Mouse (Mus musculus) E14TG2a.4 (cell line): ENCODE measurements around the gene Nap1l4.
A peak's percentile ranks its signal among the peaks of the same experiment; 100 is the strongest.

ENCODE experiments used
- H3K27me3 ChIP-seq: 2 replicates; pipeline ENCODE4 v1.6.1; 2014; ENCODE audit warnings: low read length, control low read depth; ENCODE audit not compliant: insufficient read depth
- H3K36me3 ChIP-seq: 2 replicates; pipeline ENCODE4 v1.6.1; 2014; ENCODE audit warnings: low read length, control low read depth; ENCODE audit not compliant: insufficient read depth
- H3K4me1 ChIP-seq: replicated peaks from 2 replicates; pipeline ENCODE4 v1.6.1; 2014; ENCODE audit warnings: low read depth, low read length, control low read depth
- H3K4me3 ChIP-seq: replicated peaks from 2 replicates; pipeline ENCODE4 v1.5.1; 2014; ENCODE audit warnings: mild to moderate bottlenecking, low read length
- H3K9me3 ChIP-seq: 2 replicates; pipeline ENCODE4 v1.6.1; 2014; ENCODE audit warnings: low read length, control low read depth
- CTCF ChIP-seq: conservative IDR thresholded peaks from 2 replicates; pipeline ENCODE4 v1.5.1; 2014; ENCODE audit warnings: low read length
- NANOG ChIP-seq: IDR thresholded peaks from 2 replicates; pipeline ENCODE4 v1.6.1; 2014; ENCODE audit warnings: borderline replicate concordance, low read length, mixed read lengths
- POU5F1 ChIP-seq: IDR thresholded peaks from 2 replicates; pipeline ENCODE4 v1.6.1; 2014; ENCODE audit warnings: low read length, borderline replicate concordance

Nap1l4 gene

DNA sequence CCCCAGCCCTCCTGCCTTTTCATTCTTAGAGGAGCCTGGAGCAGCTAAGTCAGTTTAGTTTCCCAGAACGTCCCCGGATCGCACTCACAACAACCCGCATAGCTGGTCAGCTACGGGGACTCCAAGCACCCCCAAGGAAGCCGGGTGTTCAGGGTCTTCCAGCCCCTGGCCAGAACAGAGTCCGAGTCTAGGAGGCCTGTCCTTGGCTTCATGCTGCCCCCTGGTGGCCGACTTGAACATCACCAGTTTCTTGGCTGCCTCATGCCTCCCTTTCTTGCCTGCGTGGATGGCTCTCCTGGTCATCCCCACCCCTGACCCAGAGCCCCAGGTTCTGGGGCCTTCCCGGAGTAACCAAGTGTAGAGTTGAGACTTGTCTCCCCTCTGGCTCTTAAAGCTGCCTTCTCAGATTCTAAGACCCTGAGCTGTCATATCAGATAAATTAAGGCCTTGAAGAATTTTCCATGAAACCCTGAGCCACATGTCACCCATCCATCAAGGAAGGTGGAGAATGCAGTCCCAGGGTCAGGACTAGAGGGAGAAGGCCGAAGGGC, 85.0 kb downstream of the Nap1l4 start:
- peak; percentile 61 for TF ChIP-seq CTCF
- TF ChIP-seq POU5F1: no peak
- TF ChIP-seq NANOG: no peak
- H3K36me3 ChIP-seq: no peaks in the 10 kb centered on the region
- H3K4me3 ChIP-seq: no peak overlapping the region
- H3K9me3 ChIP-seq: no peaks in the 10 kb centered on the region
- peaks cover 92% of the 10 kb centered on the region for H3K27me3 ChIP-seq
- peaks cover 74% of the 10 kb centered on the region for H3K4me1 ChIP-seq
